Mouse (Mus musculus) brain, embryonic 14.5 days (tissue): ENCODE measurements around the gene Rnd2. TPM values are rescaled to one million over a fixed set of nuclear protein-coding genes. Genes with fewer than 3 reads are reported as not detected.
"Not testable (repeated sequence)": the region's sequence is repeated elsewhere in the genome, so short reads cannot be mapped to it uniquely, and the experiment has no call there.

ENCODE experiments used
- DNase-seq: peaks from one replicate; pipeline ENCODE4 v3.0.0-alpha.2; 2011; ENCODE audit warnings: low read depth
- CTCF ChIP-seq: fragments of 200-500 bp; IDR thresholded peaks from 2 replicates; pipeline ENCODE4 v1.5.1; 2012; ENCODE audit warnings: inconsistent platforms, mild to moderate bottlenecking, moderate library complexity, borderline replicate concordance; ENCODE audit not compliant: insufficient read depth, insufficient read length; ENCODE audit errors: extremely low read depth
- POLR2A ChIP-seq: fragments of 200-500 bp; IDR thresholded peaks from 2 replicates; pipeline ENCODE4 v1.6.1; 2012; ENCODE audit warnings: mild to moderate bottlenecking, inconsistent platforms, borderline replicate concordance; ENCODE audit not compliant: poor library complexity, insufficient read depth, insufficient read length, severe bottlenecking; ENCODE audit errors: extremely low read depth
- polyA plus RNA-seq: library from polyadenylated mRNA; depleted of rRNA; stranded (reverse); fragments of >200 nt; gene quantifications from 2 replicates; pipeline ENCODE4 v1.2.3, GENCODE M21; 2012

Rnd2 gene
- polyA plus RNA-seq, 1 experiment, result 139 TPM

- no peak for TF ChIP-seq CTCF
- TF ChIP-seq POLR2A, result no peak
- DNase-seq, result no peak
Observed at GRCm38 (mm10) chr11:101426165-101426564, 38.6 kb upstream of the Rnd2 start.

GRCm38 (mm10) chr11:101431327-101431726, 33.5 kb upstream of the Rnd2 start:
- TF ChIP-seq POLR2A (no peak), CTCF (no peak)
- no peak for DNase-seq

GRCm38 (mm10) chr11:101433396-101433795, 31.4 kb upstream of the Rnd2 start:
- peak; percentile 26 for DNase-seq
- TF ChIP-seq CTCF, result no peak
- no peak for TF ChIP-seq POLR2A

- TF ChIP-seq CTCF, result no peak
- no peak for TF ChIP-seq POLR2A
- DNase-seq, result no peak
Observed at GRCm38 (mm10) chr11:101435831-101436230, 29.0 kb upstream of the Rnd2 start.

GRCm38 (mm10) chr11:101436916-101437315, 27.9 kb upstream of the Rnd2 start:
- no peak for DNase-seq
- no peak for TF ChIP-seq CTCF

- DNase-seq, result not testable (repeated sequence)
Observed at GRCm38 (mm10) chr11:101438006-101438405, 26.8 kb upstream of the Rnd2 start.

- not testable (repeated sequence) for DNase-seq
Observed at GRCm38 (mm10) chr11:101441450-101442126, 23.2 kb upstream of the Rnd2 start.

GRCm38 (mm10) chr11:101442127-101442693, 22.6 kb upstream of the Rnd2 start, which contains the start of gene Rpl27:
TSS of gene Rpl27 (plus strand) at chr11:101442298.
- TF ChIP-seq CTCF, result peak; percentile 77
- peak; percentile 66; the same call in 1 of the 2 replicates for TF ChIP-seq POLR2A
- DNase-seq, result peak; percentile 100

- TF ChIP-seq CTCF (no peak), POLR2A (no peak)
- no peak for DNase-seq
Observed at GRCm38 (mm10) chr11:101442760-101443159, 22.0 kb upstream of the Rnd2 start.

- no peak for DNase-seq
- no peak for TF ChIP-seq CTCF
- TF ChIP-seq POLR2A, result no peak
Observed at GRCm38 (mm10) chr11:101446319-101446718, 18.5 kb upstream of the Rnd2 start.

- not testable (repeated sequence) for DNase-seq
Observed at GRCm38 (mm10) chr11:101446860-101447259, 17.9 kb upstream of the Rnd2 start.

- DNase-seq, result no peak
- TF ChIP-seq CTCF (no peak), POLR2A (no peak)
Observed at GRCm38 (mm10) chr11:101447786-101448185, 17.0 kb upstream of the Rnd2 start.

GRCm38 (mm10) chr11:101448274-101448746, 16.5 kb upstream of the Rnd2 start, which contains the start of gene Ifi35:
TSS of gene Ifi35 (plus strand) at chr11:101448407.
- TF ChIP-seq POLR2A, result no peak
- TF ChIP-seq CTCF, result no peak
- no peak for DNase-seq

GRCm38 (mm10) chr11:101448899-101449298, 15.9 kb upstream of the Rnd2 start:
- no peak for DNase-seq
- no peak for TF ChIP-seq CTCF
- no peak for TF ChIP-seq POLR2A

- DNase-seq, result not testable (repeated sequence)
Observed at GRCm38 (mm10) chr11:101449596-101449995, 15.2 kb upstream of the Rnd2 start.
